Mouse (Mus musculus) liver, embryonic 11.5 days (tissue): ENCODE measurements around the gene Alox12e. TPM values are rescaled to one million over a fixed set of nuclear protein-coding genes. Genes with fewer than 3 reads are reported as not detected.
A peak's percentile ranks its signal among the peaks of the same experiment; 100 is the strongest.

Experiments
- ATAC-seq: fragments of 200-750 bp; cut with Nextera tagmentation; replicated peaks from 2 replicates; pipeline ENCODE4 v1.8.0; 2017; ENCODE audit warnings: moderate number of reproducible peaks, mild to moderate bottlenecking, moderate TSS enrichment, moderate library complexity; ENCODE audit not compliant: low FRiP score
- DNase-seq: peaks from one replicate; pipeline ENCODE4 v3.0.0-alpha.2; 2017; ENCODE audit warnings: low spot score
- H3K27ac ChIP-seq: fragments of 300-500 bp; sonication (generic); 2 replicates; pipeline ENCODE4 v1.5.1; 2014; ENCODE audit warnings: mild to moderate bottlenecking, low read depth, low read length, control low read depth
- H3K27me3 ChIP-seq: fragments of 300-500 bp; sonication (generic); replicated peaks from 2 replicates; pipeline ENCODE4 v1.6.1; 2014; ENCODE audit warnings: low read length, mixed read lengths; ENCODE audit not compliant: control insufficient read depth, insufficient read depth
- H3K36me3 ChIP-seq: fragments of 300-500 bp; sonication (generic); 2 replicates; pipeline ENCODE4 v1.6.1; 2014; ENCODE audit warnings: mild to moderate bottlenecking, low read length, moderate library complexity, mixed read lengths; ENCODE audit not compliant: control insufficient read depth, insufficient read depth
- H3K4me1 ChIP-seq: fragments of 300-500 bp; sonication (generic); replicated peaks from 2 replicates; pipeline ENCODE4 v1.6.1; 2014; ENCODE audit warnings: low read length, mixed read lengths; ENCODE audit not compliant: control insufficient read depth, insufficient read depth
- H3K4me2 ChIP-seq: fragments of 300-500 bp; sonication (generic); 2 replicates; pipeline ENCODE4 v1.6.1; 2014; ENCODE audit warnings: mild to moderate bottlenecking, control low read depth, moderate library complexity
- H3K4me3 ChIP-seq: fragments of 300-500 bp; sonication (generic); 2 replicates; pipeline ENCODE4 v1.5.1; 2014; ENCODE audit warnings: low read depth, low read length, control low read depth
- H3K9ac ChIP-seq: fragments of 300-500 bp; sonication (generic); 2 replicates; pipeline ENCODE4 v1.6.1; 2014; ENCODE audit warnings: low read depth, low read length, control low read depth
- H3K9me3 ChIP-seq: fragments of 300-500 bp; sonication (generic); 2 replicates; pipeline ENCODE4 v1.6.1; 2016; ENCODE audit warnings: low read length, inconsistent platforms, mixed read lengths; ENCODE audit not compliant: control insufficient read depth
- WGBS: fragments of 180-500 bp; shearing (Covaris S2); extraction: QIAGEN DNeasy Blood & Tissue Kit; methylation state at CpG from one replicate; pipeline ENCODE4 v1.1.7; 2014; 5-methylcytosine and 5-hydroxymethylcytosine counted together
- polyA plus RNA-seq: library from polyadenylated mRNA; unstranded; fragments of >200 nt; fragmentation: Nextera tagmentation; extraction: Ambion mirVana; gene quantifications from 2 replicates; pipeline ENCODE4 v1.2.1, GENCODE M21; 2014

Alox12e gene
- polyA plus RNA-seq, 1 experiment from 2014 or later: not detected

DNA sequence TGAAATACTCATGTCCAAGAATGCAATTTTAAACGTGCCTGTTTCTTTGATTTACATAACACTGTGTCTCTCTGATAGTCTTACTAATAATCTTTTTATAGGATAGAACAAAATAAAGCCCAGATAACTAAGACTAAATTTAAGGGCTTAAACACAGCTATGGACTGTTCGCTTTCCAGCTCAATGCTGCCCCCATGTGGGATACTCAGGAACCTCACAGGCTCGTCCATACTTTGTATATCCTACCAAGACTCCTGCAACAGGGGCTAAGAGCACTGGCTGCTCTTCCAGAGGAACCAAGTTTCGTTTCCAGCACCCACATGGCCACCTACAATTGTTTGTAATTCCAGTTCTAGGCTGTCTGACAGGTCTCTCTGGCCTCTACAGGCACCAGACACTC is 12.0 kb upstream of the Alox12e start:
- ATAC-seq: no peak
- H3K27me3 ChIP-seq: no peaks in the 10 kb centered on the region
- H3K4me1 ChIP-seq: no peaks in the 10 kb centered on the region
- no peaks in the 10 kb centered on the region for H3K9me3 ChIP-seq
- H3K4me3 ChIP-seq: no peak overlapping the region
- no peak overlapping the region for H3K4me2 ChIP-seq
- no peaks in the 10 kb centered on the region for H3K36me3 ChIP-seq
- no peak overlapping the region for H3K9ac ChIP-seq
- no peak for DNase-seq
- no peak overlapping the region for H3K27ac ChIP-seq
- WGBS: 30% methylated on average over 4 of the region's 4 CpGs

GRCm38 (mm10) chr11:70324726-70325125 is 2.3 kb upstream of the Alox12e start:
- no peak overlapping the region for H3K9ac ChIP-seq
- no peak overlapping the region for H3K4me3 ChIP-seq
- H3K4me1 ChIP-seq: no peaks in the 10 kb centered on the region; the same call in 1 of the 2 replicates
- WGBS: 82% methylated on average over 8 of the region's 8 CpGs
- no peaks in the 10 kb centered on the region for H3K36me3 ChIP-seq
- H3K27me3 ChIP-seq: peaks cover 43% of the 10 kb centered on the region
- no peaks in the 10 kb centered on the region for H3K9me3 ChIP-seq
- H3K4me2 ChIP-seq: no peak overlapping the region
- ATAC-seq (no peak), DNase-seq (no peak)
- H3K27ac ChIP-seq: no peak overlapping the region

- Histone ChIP-seq H3K27ac (no peak overlapping the region), H3K9me3 (no peaks in the 10 kb centered on the region), H3K4me1 (no peaks in the 10 kb centered on the region; the same call in 1 of the 2 replicates), H3K36me3 (no peaks in the 10 kb centered on the region), H3K27me3 (peaks cover 50% of the 10 kb centered on the region), H3K9ac (no peak overlapping the region), H3K4me2 (peak overlapping the region; percentile 28; the same call in 1 of the 2 replicates), H3K4me3 (peak overlapping the region; percentile 13; the same call in 1 of the 2 replicates)
- no peak for DNase-seq
- 5% methylated on average over 15 of the region's 15 CpGs for WGBS
- ATAC-seq: no peak
These were observed 764 bp downstream of the Alox12e start for GRCm38 (mm10) chr11:70321664-70322063.

GRCm38 (mm10) chr11:70319614-70320013 is 2.8 kb downstream of the Alox12e start:
- ATAC-seq (no peak), DNase-seq (no peak)
- no peaks in the 10 kb centered on the region for H3K36me3 ChIP-seq
- H3K9me3 ChIP-seq: no peaks in the 10 kb centered on the region
- H3K27me3 ChIP-seq: peaks cover 48% of the 10 kb centered on the region
- H3K4me3 ChIP-seq: no peak overlapping the region
- no peak overlapping the region for H3K4me2 ChIP-seq
- no peaks in the 10 kb centered on the region for H3K4me1 ChIP-seq
- WGBS: 75% methylated on average over 12 of the region's 12 CpGs
- no peak overlapping the region for H3K27ac ChIP-seq
- no peak overlapping the region for H3K9ac ChIP-seq

DNA sequence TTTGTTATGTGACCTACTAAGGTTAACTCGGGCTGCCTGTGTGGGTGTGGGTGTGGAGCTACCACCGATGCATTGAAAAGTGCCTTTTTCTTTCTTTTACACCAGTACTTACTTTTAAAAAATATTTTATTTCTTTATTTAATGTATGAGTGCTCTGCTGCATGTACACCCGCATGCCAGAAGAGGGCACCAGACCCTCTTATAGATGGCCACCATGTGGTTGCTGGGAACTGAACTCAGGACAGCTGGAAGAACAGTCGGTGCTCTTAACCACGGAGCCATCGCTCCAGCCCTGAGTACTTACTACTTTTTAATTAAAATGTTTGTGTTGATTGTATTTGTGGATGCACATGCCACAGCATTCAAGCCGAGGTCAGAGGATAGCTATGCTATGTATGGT is 8.6 kb downstream of the Alox12e start:
- Histone ChIP-seq H3K9me3 (no peaks in the 10 kb centered on the region), H3K27me3 (peaks cover 7% of the 10 kb centered on the region), H3K4me2 (no peak overlapping the region), H3K27ac (no peak overlapping the region), H3K36me3 (no peaks in the 10 kb centered on the region), H3K4me1 (no peaks in the 10 kb centered on the region), H3K9ac (no peak overlapping the region), H3K4me3 (no peak overlapping the region)
- 29% methylated on average over 7 of the region's 7 CpGs for WGBS
- ATAC-seq: no peak
- no peak for DNase-seq

DNA sequence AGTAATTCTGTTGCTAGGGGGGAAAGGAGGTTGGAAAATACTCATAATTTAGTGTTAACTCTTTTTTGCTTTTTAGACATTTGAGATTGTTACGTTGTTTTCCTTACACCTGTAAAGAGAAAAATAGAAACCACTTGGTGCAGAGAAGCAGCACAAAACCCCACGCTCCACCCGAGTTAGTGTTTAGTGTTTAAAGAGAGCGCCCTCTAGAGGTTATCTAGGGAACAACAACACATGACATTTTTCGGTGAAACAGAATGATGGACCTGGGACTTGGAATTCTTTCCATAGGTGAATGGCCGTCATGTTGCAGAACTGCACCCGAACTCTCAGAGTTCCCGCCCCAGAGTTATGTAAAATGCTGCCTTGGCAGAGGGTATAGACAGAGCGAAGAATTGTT is 13.1 kb downstream of the Alox12e start:
- H3K27ac ChIP-seq: no peak overlapping the region
- no peaks in the 10 kb centered on the region for H3K9me3 ChIP-seq
- 0 out of 2 replicates have a peak, but pooled peaks cover 2% of the 10 kb centered on the region for H3K27me3 ChIP-seq
- ATAC-seq: no peak
- no peaks in the 10 kb centered on the region; the same call in 1 of the 2 replicates for H3K4me1 ChIP-seq
- no peak overlapping the region for H3K4me3 ChIP-seq
- H3K4me2 ChIP-seq: no peak overlapping the region
- no peaks in the 10 kb centered on the region for H3K36me3 ChIP-seq
- no peak for DNase-seq
- H3K9ac ChIP-seq: no peak overlapping the region
- WGBS: 21% methylated on average over 9 of the region's 9 CpGs

DNA sequence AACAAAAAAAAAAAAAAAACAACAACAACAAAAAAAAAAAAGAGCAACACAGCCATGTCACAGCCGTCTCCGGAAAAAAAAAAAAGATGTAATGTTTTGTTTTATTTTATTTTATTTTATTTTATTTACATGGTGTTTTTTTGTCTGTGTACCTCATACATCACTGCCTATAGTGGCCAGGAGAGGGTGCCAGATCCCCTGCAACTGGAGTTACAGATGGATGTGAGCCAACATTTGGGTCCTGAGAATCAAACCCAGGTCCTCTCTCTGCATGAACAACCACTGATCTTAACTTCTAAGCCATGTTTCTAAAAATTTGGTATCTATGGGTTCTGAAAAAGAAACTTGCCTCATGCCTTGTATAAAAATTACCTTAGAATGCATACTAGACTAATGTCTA is 14.1 kb downstream of the Alox12e start:
- Histone ChIP-seq H3K27ac (no peak overlapping the region), H3K4me2 (no peak overlapping the region), H3K36me3 (no peaks in the 10 kb centered on the region), H3K4me3 (no peak overlapping the region), H3K27me3 (no peaks in the 10 kb centered on the region), H3K9me3 (no peaks in the 10 kb centered on the region), H3K4me1 (no peaks in the 10 kb centered on the region; the same call in 1 of the 2 replicates), H3K9ac (no peak overlapping the region)
- 88% methylated on average over 2 of the region's 2 CpGs for WGBS
- DNase-seq (no peak), ATAC-seq (no peak)

DNA sequence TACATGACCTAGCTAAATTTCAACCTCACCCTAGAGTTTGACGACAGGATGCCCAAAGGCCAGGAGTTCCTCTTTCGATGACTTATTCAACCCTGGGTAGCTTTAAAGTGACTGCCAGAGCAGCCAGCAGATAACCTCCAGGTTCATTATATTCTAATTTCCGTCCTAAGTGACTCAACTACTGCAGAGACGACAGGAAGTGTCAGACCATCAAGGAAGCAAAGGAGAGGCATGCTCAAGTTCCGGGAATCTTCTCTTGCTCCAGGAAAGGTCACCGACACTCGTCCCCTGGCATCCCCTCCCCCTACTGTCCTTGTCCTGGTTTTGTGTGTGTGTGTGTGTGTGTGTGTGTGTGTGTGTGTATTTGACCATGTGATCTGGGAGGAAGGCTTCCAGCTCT is 16.3 kb downstream of the Alox12e start:
- Histone ChIP-seq H3K4me1 (no peaks in the 10 kb centered on the region; the same call in 1 of the 2 replicates), H3K36me3 (no peaks in the 10 kb centered on the region), H3K27me3 (no peaks in the 10 kb centered on the region), H3K9me3 (no peaks in the 10 kb centered on the region; the same call in 1 of the 2 replicates), H3K27ac (no peak overlapping the region), H3K4me3 (no peak overlapping the region), H3K9ac (no peak overlapping the region), H3K4me2 (no peak overlapping the region)
- 28% methylated on average over 7 of the region's 7 CpGs for WGBS
- DNase-seq: no peak
- no peak for ATAC-seq

DNA sequence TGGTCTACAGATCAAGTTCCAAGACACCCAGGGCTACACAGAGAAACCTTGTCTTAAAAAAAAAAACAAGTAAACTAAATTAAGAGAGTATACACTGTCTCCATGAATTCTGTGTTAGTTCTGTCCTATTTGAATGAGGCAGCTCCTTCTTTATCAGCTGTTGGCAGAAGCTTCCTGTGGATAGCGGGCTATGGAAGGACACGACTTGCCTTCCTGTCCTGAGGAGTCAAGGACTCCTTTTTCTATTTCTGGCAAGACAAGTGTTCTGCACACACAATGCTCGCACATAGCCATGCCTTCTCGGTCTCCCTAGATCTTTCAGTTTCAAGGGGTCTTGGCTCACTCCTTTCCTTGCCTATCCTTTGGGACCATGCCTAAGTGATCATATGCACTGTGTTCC is 20.1 kb downstream of the Alox12e start:
- H3K9ac ChIP-seq: no peak overlapping the region
- H3K36me3 ChIP-seq: no peaks in the 10 kb centered on the region
- no peak overlapping the region for H3K27ac ChIP-seq
- H3K9me3 ChIP-seq: no peaks in the 10 kb centered on the region; the same call in 1 of the 2 replicates
- WGBS: 37% methylated on average over 4 of the region's 4 CpGs
- no peak for DNase-seq
- H3K4me2 ChIP-seq: no peak overlapping the region
- H3K27me3 ChIP-seq: no peaks in the 10 kb centered on the region
- H3K4me1 ChIP-seq: peaks cover 10% of the 10 kb centered on the region
- ATAC-seq: no peak
- H3K4me3 ChIP-seq: no peak overlapping the region
